In the genomic region with DNA sequence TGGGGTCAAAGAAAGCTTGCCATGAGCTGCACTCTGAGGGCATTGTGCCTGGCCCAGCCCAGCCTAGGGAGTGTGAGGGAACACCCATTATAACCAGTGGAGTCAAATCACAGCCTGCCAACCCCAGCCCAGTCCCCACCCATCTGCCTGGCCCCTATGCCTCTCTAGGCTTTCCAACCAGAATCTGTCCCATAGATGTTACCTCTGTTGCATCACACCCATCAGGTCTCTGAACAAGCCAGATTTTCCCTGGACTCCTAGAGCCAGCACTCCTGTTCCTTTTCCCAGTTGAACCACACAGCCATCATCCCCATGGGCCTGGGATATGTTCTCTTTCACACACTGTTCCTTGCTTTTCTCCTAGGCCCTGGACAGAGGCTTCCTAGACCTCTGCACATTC, we compare ENCODE assay signal across 32 mouse cellular contexts. TPM values are rescaled to one million over a fixed set of nuclear protein-coding genes. Genes with fewer than 3 reads are reported as not detected.
"Had no signal": no experiment of that assay in that cellular context is flagged by ENCODE, and none has a peak within 500 bp of the region (broad histone marks: within the 10 kb centered on the region; RNA-seq: fewer than 3 reads in every experiment).

No protein-coding gene starts in this region.

- H3K4me1 ChIP-seq: intestine, embryonic 15.5 days; kidney, embryonic 15.5 days; liver, embryonic 15.5 days; neural tube, embryonic 12.5 days; neural tube, embryonic 15.5 days had no signal

- H3K36me3 ChIP-seq: intestine, embryonic 15.5 days; kidney, embryonic 15.5 days; limb, embryonic 13.5 days; liver, embryonic 15.5 days; neural tube, embryonic 12.5 days; neural tube, embryonic 15.5 days had no signal

- ATAC-seq: intestine, embryonic 15.5 days had no signal

- H3K9me3 ChIP-seq: intestine, embryonic 15.5 days; kidney, embryonic 15.5 days; limb, embryonic 13.5 days; liver, embryonic 15.5 days; neural tube, embryonic 12.5 days; neural tube, embryonic 15.5 days had no signal

- H3K27ac ChIP-seq: intestine, embryonic 15.5 days; kidney, embryonic 15.5 days; left cerebral cortex, adult 2 months; limb, embryonic 13.5 days; liver, embryonic 15.5 days; neural tube, embryonic 12.5 days; neural tube, embryonic 15.5 days had no signal

- H3K4me3 ChIP-seq: intestine, embryonic 15.5 days; kidney, embryonic 15.5 days; left cerebral cortex, adult 2 months; limb, embryonic 13.5 days; liver, embryonic 15.5 days; neural tube, embryonic 12.5 days; neural tube, embryonic 15.5 days had no signal

- H3K9ac ChIP-seq: intestine, embryonic 15.5 days; kidney, embryonic 15.5 days; limb, embryonic 13.5 days; liver, embryonic 15.5 days; neural tube, embryonic 12.5 days; neural tube, embryonic 15.5 days had no signal

- DNase-seq: kidney, adult 11 months; kidney, adult 8-10 months; kidney, postnatal 10 days; kidney, postnatal 36 days; layer of hippocampus, postnatal 36 days; left cerebral cortex, postnatal 4 days; lung, adult 2 months; lung, postnatal 14 days; lung, postnatal 4 days; midbrain, embryonic 14.5 days; retina, postnatal 1 day; thymus, postnatal 25 days had no signal

- H3K4me2 ChIP-seq: intestine, embryonic 15.5 days; kidney, embryonic 15.5 days; limb, embryonic 13.5 days; liver, embryonic 15.5 days; midbrain, embryonic 11.5 days; neural tube, embryonic 12.5 days; neural tube, embryonic 15.5 days had no signal

- H3K27me3 ChIP-seq: intestine, embryonic 15.5 days; kidney, embryonic 15.5 days; limb, embryonic 13.5 days; liver, embryonic 15.5 days; neural tube, embryonic 12.5 days; neural tube, embryonic 15.5 days had no signal

RNA-seq across cellular contexts. Expression of a gene that starts 13.5 kb away (rescaled TPM):
- total RNA-seq: layer of hippocampus, adult 8-10 months; layer of hippocampus, postnatal 10 days; layer of hippocampus, postnatal 36 days; left cerebral cortex, adult 2 months; left cerebral cortex, postnatal 14 days; left cerebral cortex, postnatal 4 days; liver, adult 2 months; megakaryocyte progenitor cell, adult 5-6 weeks; megakaryocyte-erythroid progenitor cell, adult 5-6 weeks; midbrain, postnatal 0 days had no signal
- polyA plus RNA-seq: intestine, embryonic 15.5 days; kidney, embryonic 15.5 days; limb, embryonic 13.5 days; liver, adult 2 months; liver, embryonic 15.5 days; lung, adult 2 months; lung, embryonic 16.5 days; midbrain, embryonic 11.5 days; midbrain, embryonic 14.5 days; midbrain, postnatal 0 days; neural tube, embryonic 12.5 days; neural tube, embryonic 15.5 days; small intestine, adult 2 months; spleen, adult 2 months; stomach, embryonic 16.5 days; thymus, postnatal 0 days had no signal

RNA-seq across cellular contexts. Expression of a gene that starts 15.1 kb away (rescaled TPM):
- total RNA-seq: layer of hippocampus, adult 8-10 months; layer of hippocampus, postnatal 10 days; layer of hippocampus, postnatal 36 days; left cerebral cortex, adult 2 months; left cerebral cortex, postnatal 14 days; left cerebral cortex, postnatal 4 days; liver, adult 2 months; megakaryocyte progenitor cell, adult 5-6 weeks; megakaryocyte-erythroid progenitor cell, adult 5-6 weeks; midbrain, postnatal 0 days had no signal
- polyA plus RNA-seq: intestine, embryonic 15.5 days; kidney, embryonic 15.5 days; limb, embryonic 13.5 days; liver, adult 2 months; liver, embryonic 15.5 days; lung, adult 2 months; lung, embryonic 16.5 days; midbrain, embryonic 11.5 days; midbrain, embryonic 14.5 days; midbrain, postnatal 0 days; neural tube, embryonic 12.5 days; neural tube, embryonic 15.5 days; small intestine, adult 2 months; spleen, adult 2 months; stomach, embryonic 16.5 days; thymus, postnatal 0 days had no signal

RNA-seq across cellular contexts. Expression of a gene that starts 22.9 kb away (rescaled TPM):
- total RNA-seq: megakaryocyte-erythroid progenitor cell, adult 5-6 weeks had no signal
- polyA plus RNA-seq: liver, adult 2 months; liver, embryonic 15.5 days; lung, adult 2 months; lung, embryonic 16.5 days; midbrain, embryonic 11.5 days; small intestine, adult 2 months; spleen, adult 2 months; thymus, postnatal 0 days had no signal

RNA-seq across cellular contexts. Expression of a gene that starts 47.6 kb away (rescaled TPM):
- total RNA-seq: layer of hippocampus, postnatal 10 days; left cerebral cortex, adult 2 months; left cerebral cortex, postnatal 14 days; liver, adult 2 months; megakaryocyte progenitor cell, adult 5-6 weeks; megakaryocyte-erythroid progenitor cell, adult 5-6 weeks had no signal
- polyA plus RNA-seq: intestine, embryonic 15.5 days; kidney, embryonic 15.5 days; limb, embryonic 13.5 days; liver, adult 2 months; lung, adult 2 months; lung, embryonic 16.5 days; midbrain, embryonic 11.5 days; midbrain, embryonic 14.5 days; neural tube, embryonic 12.5 days; neural tube, embryonic 15.5 days; small intestine, adult 2 months; spleen, adult 2 months; stomach, embryonic 16.5 days; thymus, postnatal 0 days had no signal

RNA-seq across cellular contexts. Expression of a gene that starts 51.1 kb away (rescaled TPM):
- total RNA-seq: layer of hippocampus, adult 8-10 months; layer of hippocampus, postnatal 10 days; layer of hippocampus, postnatal 36 days; left cerebral cortex, adult 2 months; left cerebral cortex, postnatal 14 days; left cerebral cortex, postnatal 4 days; liver, adult 2 months; megakaryocyte progenitor cell, adult 5-6 weeks; megakaryocyte-erythroid progenitor cell, adult 5-6 weeks; midbrain, postnatal 0 days had no signal
- polyA plus RNA-seq: intestine, embryonic 15.5 days; kidney, embryonic 15.5 days; limb, embryonic 13.5 days; liver, adult 2 months; liver, embryonic 15.5 days; lung, adult 2 months; lung, embryonic 16.5 days; midbrain, embryonic 11.5 days; midbrain, embryonic 14.5 days; midbrain, postnatal 0 days; neural tube, embryonic 12.5 days; neural tube, embryonic 15.5 days; small intestine, adult 2 months; spleen, adult 2 months; stomach, embryonic 16.5 days; thymus, postnatal 0 days had no signal
